Mouse (Mus musculus): ENCODE results near the gene Rock2.

The Rock2 gene

DNA sequence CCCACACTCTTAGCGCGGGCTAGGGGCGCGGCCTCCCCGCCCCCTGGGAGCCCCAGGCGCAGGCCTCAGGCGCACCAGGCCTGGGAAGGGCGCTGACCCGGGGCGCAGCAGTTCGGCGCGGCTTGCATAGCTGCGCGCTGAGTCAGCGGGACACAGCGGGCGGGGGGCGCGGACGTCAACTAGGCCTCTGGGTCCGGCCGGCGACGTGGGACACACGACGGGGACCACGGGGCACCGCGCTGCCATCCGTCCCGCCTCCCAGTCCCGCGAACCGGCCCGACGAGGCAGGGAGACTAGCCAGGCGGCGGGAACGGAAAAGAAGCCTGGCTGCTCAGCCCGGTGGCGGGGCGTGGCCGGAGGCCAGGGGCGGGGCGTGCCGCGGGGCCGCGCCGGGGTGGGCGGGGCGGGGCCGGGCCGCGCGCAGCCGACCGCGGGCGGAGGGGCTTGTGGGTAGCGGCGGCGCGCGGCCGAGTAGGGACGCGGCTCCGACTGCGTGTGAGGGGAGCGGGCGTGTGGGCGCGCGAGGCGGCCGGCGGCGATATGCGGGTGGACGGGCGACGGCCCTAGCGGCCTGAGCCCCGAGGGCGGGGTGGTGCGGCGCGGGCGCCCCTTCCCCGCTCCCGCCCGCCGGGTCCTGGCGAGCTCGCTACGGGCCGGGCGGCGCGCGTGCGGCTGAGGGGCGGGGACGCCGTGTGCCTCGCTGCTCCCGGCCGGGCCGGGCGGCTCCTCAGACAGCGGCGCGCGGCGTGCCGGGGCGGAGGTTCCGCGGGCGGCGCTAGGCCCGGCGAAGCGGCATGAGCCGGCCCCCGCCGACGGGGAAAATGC lies at the start of gene Rock2:
TSS of gene Rock2 (plus strand) at position 500 of the 825 bp plus-strand sequence.
- DNase-seq (ENCODE audit: low spot score in 2 of 2), result peak; percentile 65 to 82

DNA sequence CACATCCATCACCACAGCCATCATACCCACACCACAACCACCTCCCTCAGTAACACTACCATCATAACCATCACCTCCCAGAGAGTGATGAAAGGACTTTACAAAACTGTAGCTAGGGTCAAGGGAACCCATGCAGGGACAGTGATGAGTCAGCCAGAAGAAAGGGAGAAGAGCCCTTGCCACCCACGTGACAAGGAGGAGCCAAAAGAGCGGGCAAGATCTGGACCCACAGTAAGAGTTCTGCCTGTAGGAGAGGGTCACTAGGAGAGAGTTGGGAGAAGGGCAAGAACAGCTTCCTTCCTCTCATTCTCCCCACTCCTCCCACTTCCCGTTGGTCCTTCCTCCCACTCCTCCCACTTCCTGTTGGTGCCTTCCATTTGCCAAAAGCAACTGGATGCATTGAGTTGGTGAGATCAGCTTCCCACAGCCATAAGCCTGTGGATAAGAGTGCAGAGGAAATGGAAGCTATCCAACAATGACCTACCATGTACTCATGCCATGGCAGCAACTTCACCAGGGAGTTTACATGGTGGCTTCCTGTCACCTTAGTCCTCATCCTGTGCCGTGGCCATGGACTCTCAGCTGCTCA lies 47.4 kb upstream of the Rock2 start:
- DNase-seq (ENCODE audit: low spot score in 2 of 2), result no peak

DNA sequence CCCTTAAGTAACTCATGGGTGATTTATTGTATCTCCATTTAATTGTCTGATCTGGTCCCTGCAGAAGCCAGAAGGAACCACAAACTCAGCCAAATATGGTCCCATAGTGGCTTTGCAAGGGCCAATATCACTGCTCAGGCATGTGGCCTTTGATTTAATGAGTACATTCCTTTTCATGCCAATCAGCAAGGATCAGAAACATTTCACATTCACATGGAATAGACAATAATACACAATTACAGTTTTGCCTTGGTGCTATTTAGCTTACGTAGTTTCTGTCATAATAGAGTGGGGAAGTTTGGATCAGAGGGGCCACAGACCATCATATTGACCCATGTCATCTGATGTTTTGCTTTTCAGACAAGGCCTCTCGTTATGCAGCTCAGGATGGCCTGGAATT lies 46.2 kb upstream of the Rock2 start:
- DNase-seq (ENCODE audit: low spot score in 2 of 2), result no peak

DNA sequence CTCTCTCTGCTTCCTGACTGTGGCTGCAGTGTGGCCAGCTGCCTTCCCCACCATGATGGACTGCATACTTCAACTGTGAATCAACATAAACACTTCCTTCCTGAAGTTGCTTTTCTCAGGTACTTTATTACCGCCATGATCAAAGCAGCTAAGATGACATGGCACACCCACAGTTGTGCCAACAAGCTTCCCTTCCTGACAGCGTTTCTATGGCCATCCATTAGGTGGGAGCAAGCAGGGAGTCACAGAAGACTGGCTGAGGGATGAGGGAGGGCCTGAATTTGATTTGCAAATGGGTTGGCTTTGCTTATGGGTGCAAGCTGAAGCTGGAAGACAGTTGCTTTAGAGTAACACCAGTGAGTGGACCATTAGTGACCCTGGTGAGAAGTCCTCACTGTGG lies 44.9 kb upstream of the Rock2 start:
- DNase-seq (ENCODE audit: low spot score in 2 of 2), result no peak

DNA sequence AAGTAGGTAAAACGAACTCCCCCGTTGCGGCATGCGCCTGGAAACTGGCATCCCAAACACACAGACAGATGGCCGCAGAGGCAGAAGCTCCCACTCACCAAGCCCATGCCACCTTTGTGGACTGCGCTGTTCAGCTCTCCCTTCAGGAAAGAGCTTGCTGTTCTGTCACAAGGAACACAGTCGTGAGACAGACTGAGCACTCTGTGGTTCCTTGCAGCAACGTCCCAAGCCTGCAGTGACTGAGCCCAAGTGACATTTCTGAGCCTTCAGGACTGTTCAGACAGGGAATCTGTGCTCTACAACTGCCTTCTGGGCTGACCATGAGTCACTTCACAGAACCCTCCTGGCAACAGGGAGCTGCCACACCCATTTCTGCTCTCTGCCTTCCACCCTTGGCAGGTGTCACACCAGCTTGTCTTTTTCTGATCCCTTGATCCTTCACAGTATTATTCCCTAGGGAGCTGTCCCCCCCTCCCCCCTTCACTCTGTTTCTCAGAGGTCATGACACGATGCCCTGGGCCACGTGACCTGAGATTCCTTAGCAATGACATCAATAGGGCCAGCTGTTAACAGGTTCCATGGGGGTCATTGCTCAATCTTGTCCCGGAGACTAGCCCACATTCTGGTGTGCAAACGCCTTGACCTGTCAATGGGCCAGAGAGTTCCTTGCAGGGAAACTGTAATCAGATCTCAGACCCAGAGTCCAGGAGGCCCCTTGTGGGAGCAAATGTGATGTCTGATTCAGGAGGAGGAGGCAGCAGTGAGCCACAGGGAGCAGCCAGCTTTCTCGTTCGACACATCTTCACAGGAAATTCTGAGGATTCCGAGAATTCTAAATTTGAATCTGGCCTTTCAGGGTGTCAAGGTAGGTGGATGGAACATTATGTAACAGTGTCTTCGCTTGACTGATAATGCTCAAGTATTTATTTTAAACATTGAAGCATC lies 44.0 kb upstream of the Rock2 start:
- no peak for DNase-seq (ENCODE audit: low spot score in 2 of 2)

DNA sequence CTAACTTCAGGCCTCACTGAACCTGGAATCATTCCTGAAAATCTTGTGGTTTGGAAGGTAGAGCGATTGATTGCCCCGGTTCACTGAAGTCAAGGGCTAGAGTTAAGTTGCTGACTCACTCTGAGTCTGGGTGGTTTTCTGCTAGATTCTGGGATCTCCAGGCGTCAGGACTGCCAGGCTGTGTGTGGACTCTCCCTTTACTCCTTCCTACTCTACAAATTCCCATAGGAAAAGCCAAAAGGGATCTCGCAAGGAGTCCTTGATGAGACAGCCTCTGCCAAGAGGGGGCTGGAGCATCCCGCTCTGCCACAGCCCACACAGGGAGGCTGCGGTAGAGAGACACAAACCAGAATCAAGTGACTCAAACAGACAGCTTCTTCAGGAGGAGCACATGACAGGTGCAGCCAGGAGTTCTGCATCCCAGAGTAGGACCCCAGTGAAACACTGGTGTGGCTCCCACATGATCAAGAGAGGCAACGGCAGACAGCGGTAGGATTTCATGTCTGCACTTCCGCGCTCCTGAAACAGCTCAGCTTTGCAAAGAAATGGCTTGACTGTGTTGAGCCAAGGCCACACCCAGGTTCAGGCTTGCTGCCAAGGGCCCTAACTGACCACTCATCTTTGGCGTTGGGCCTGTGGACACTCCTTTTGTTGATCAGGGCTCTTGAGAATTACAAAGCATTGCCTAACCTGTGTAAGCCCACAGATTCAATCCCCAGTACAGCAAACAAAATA lies 41.1 kb upstream of the Rock2 start:
- DNase-seq (ENCODE audit: low spot score in 2 of 2), result no peak

DNA sequence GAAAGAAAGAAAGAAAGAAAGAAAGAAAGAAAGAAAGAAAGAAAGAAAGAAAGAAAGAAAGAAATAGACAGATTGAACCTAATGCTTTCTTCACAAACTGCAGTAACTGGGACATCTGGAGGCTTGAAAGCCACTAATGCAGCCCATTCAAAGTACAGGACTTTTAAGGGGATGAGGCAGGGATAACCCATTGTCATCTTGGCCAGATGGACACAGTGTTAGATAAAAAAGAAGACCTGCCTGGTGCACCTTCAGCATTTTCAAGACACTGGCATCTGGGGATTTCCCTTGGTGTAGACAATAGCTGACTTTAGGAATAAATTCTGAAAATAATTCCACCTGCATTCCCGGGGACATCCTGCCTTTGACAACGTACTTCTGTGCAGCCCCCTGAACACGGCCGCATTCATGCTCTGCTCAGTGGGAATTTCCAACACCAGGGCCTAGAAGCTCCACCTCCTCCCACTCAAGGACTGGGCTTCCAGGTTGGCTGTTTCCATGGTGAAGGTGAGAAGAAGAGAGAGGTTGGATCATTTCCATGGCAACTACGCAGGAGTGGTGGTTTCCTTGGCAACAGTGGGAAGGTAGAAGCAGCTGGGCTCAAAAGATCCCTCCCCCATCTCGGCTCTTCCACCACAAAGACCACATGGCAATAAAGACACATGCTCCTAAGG lies 38.9 kb upstream of the Rock2 start:
- DNase-seq (ENCODE audit: low spot score in 2 of 2), result peak; percentile 53 to 77

DNA sequence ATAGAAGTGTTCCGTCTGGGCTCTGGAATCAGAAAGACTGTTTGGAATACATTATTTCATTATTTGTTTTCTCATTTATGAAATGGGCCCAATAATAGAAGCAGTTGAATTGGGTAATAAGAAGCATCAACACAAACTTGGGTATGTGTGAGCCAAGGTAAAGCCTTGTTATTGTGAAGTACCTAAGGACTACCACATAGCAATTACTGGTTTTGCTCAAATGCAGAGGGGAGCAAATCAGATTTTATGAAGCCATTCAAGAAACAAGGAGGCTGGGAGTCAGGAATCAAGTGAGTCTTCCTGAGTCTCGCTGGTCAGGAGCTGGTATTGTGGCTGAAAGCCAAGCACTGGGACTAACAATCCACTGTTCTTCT lies 38.4 kb upstream of the Rock2 start:
- no peak for DNase-seq (ENCODE audit: low spot score in 2 of 2)

DNA sequence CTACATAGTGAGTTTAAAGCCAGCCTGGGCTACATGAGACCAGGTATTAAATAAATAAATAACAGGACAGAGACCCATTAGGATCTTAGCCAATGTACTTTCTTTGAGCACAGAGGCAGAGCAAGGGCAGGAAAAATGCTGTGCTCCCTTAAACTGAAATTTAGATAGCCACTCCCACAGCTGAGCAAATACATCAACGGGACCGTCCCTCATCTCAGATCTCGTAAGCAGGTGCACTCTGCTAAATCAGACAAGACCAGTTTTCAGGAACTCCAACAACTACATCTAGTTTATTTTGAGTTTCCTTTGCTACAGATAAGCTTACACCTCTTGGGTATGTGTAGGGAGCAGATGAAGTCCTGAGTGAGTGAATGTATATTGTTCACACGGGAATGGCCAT lies 36.6 kb upstream of the Rock2 start:
- DNase-seq (ENCODE audit: low spot score in 2 of 2), result no peak

DNA sequence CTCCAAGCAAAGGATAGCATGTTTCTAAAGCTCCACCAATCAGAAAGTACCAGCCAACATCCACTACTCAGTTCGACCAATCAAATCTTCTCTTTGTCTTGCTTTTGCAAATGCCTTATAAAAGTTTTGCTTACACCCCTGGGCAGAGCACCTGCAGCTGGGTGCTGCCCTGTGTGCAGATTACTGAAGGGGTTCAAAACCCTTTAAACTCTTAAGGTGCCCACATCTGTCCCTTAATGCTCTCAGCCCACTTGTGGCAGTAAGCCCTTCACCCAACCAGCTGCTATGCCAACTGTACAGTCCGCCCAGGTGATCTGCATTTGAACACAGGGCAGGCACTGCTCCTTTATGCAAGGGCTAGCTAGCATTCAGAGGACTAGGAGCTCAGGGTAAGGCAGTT lies 34.9 kb upstream of the Rock2 start:
- no peak for DNase-seq (ENCODE audit: low spot score in 2 of 2)

DNA sequence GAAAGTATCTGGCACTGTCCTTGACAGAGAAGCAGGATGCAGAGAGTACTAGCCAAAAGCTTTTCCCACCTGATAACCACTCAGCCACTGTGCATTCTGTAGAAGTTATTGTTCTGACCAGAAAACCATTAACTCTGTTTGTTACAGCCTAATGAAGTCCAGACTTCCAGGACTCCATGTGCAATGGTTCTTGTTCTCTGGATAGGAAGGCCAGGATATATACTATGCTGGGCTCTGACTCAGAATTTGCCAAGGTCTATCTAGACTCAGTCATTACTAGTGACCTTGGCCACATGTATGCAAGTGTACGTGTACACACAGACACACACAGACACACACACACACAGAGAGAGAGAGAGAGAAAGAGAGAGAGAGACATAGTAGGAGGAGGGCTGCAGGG lies 34.2 kb upstream of the Rock2 start:
- no peak for DNase-seq (ENCODE audit: low spot score in 2 of 2)

DNA sequence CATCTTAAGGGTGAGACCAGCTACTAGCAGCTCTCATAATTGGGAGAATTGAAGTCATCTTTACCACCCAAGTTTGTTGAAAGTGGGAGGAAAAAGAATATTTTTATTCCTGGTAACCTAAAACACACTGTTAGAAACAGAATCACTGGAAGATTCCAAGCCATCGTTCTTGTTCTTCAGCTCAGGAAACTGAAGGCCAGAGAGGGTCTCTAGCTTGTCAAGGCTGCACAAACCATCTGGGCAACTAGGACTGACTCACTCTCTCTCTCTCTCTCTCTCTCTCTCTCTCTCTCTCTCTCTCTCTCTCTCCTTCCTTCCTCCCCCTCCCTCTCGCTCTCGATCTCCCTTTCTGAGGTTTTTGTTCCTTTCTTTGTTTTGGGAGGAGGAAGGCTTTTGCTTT lies 33.7 kb upstream of the Rock2 start:
- DNase-seq (ENCODE audit: low spot score in 2 of 2), result no peak

DNA sequence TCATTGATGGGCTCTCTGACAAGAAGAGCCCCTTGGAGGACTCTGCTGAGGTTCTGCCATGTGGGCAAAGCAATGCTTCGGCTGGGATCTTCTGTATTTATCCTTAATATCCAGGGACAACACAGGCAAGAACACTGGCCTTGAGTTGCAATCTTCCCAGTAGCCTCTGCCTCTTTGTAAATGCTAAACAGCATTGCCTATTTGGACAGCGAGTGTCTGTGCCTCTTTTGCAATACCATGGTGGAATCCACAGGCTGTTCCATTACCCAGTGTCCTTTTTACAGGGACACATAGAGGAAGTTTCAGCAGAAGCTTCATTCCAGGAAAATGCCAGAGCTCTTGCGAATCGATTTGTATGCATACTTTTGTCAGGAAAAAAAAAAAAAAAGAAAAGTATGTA lies 30.2 kb upstream of the Rock2 start:
- DNase-seq (ENCODE audit: low spot score in 2 of 2), result no peak

DNA sequence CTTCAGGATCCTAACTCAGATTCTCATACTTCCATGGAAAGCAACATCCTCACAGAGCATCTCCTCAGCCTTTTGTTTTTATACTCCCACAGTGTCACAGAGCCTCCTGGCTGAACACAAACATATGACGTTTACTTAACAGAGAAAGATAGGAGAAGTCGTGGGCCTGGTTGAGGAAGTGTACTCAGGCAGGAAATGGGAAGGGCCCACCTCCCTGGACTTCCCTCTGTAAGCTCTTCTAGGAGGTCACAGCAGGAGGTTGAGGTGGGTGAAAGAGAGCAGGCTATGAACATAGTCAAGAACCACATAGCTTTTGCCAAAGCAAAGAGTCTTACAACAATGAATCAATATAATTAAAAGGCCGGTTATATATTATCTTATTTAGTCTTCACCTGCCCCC lies 28.8 kb upstream of the Rock2 start:
- DNase-seq (ENCODE audit: low spot score in 2 of 2), result no peak

DNA sequence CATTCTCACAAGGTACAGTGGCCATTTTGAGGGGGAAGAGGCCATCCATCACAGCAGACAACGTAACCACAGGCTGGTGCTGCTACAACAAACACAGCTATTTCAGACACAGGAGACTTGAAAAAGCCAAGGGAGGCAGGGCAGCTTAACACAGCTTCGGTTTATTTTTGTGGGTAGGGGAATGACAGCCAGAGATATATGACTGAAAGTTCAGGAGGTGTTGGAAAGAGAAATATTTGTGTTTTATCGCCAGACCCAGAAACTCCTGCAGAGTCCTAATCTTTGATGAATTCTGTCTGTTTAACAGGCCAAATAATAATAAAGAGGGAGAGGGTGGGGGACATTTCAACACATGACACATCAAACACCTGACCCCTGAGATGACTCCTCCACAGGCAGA lies 28.2 kb upstream of the Rock2 start:
- no peak for DNase-seq (ENCODE audit: low spot score in 2 of 2)

DNA sequence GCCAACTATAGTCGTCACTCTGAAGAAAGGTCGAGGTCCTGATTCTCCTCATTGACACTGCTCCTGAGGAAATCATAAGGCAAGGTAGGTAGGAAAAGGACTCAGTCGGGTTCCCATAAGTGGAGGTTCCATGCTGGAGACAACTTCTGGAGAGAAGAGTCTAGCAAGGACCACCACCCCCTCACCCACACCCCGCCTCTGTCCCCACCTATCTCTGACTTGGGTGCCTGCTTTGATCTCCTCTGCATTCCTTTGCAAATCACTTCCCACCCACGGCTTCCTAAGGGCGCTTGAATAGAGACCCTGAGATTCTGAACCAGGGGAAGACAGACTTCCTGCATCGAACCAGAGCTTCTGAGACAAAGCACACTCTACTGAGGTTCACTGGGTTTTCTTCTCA lies 27.4 kb upstream of the Rock2 start:
- DNase-seq (ENCODE audit: low spot score in 2 of 2), result no peak

DNA sequence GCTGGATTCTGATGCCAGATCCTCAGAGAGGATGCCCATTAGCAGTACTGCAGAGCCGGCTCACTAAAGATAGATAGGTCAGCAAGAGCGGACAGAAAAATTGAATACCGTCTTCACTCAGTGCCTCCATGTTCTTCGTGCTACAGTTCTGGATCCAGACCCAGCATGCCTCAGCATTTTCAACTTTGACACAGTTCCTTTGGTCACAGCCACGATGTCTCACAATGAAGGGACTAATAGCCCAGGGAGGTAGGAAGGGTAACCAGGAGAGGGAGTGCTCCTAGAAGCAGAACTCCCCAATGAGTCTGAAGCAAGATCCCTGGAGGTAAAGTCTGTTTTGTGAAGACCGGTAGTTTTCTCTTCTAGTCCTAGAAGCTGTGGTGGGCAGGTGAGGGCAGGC lies 26.1 kb upstream of the Rock2 start:
- no peak for DNase-seq (ENCODE audit: low spot score in 2 of 2)

DNA sequence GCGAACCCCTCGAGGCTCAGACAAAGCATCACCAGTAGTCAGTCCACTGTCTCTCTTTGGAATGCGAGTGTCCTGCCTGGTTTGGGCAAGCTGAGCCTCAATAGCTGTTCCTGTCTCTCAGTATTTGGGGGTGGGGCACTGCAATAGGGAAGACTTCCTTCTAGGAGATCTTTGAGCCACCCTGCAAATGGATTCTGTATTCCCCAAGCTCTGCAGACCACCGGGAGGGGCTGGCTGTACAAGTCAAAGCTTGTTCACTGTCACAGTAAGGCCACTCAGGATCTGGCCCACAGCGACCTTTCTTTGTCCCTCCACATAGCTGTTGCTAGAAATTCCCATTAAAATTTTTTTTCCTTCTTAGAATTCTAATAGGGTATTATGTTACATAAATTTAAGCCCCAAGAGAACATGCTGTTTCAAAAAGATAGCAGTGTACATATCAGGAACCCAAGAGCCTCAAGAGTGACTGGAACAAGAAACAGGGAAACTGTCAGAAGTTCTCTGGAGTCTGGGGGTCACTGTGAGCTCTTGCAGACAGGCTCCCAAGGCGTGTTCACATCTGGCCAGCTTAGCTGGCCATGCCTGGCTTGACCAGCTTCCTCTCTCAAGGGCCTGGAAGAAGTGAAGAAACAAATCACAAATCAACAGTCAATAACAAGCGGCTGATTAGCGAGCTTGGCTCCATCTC lies 25.5 kb upstream of the Rock2 start:
- no peak for DNase-seq (ENCODE audit: low spot score in 2 of 2)

DNA sequence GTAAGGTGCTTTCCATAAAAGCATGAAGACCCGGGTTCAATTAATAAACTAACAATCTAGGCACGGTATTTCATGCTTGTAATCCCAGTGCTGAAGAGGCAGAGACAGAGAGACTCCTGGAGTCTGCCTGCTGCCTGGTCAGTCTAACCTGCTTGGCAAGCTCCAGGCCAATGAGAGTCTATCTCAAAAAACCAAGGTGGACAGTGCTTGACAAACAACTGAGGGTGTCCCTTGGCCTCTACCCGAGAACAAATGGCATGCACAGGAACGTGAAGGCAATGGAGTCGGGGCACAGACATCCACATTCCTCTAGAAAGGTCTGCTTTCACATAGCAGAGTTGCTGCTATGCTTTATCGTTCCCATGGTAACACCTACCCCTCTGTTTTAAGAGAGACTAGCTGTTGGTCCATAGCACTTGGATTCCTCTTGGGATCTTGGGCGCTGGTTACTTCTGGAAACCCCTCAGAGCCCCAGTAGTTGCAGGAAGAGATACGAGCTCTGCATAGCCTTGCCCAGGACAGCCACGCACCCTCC lies 24.8 kb upstream of the Rock2 start:
- no peak for DNase-seq (ENCODE audit: low spot score in 2 of 2)

DNA sequence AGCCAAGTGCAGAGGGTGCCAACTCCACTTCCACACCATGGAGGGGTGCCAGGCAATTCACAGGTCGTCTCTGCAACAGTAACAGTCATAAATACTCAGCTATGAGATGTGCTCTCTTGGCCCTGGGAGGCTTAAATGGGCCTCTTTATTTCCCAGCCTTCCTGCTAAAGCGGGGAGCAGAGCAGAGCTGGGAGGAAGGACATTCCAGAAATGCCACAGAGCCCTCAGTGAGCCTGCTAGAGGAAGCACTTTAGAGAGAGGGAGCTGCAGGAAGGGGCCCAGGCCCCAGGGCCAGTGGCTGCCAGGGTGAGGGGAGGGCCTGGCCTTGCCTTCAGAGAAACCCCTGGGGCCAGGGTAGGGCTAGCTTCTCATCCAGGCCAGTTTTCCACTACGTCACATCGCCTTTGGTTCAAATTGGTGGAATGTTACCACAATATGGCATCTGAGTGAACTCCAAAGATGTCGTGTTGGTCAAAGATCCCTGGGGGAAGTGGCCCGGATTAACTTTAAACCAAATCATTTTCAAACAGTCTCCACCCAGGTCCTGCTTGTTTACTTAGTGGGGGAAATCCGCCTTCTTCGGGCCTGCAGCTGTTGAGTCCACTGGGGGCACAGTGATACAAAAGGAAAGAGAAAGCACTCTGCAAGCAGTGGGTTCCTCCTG lies 24.2 kb upstream of the Rock2 start:
- DNase-seq (ENCODE audit: low spot score in 2 of 2), result peak in 1 of 2 experiments; percentile 31

Data from frontal cortex, postnatal 10 days (tissue).